Mouse (Mus musculus) intestine, embryonic 16.5 days (tissue): ENCODE data around the gene Tgif2. TPM values are rescaled to one million over a fixed set of nuclear protein-coding genes. Genes with fewer than 3 reads are reported as not detected.
"Not testable (repeated sequence)": the region's sequence is repeated elsewhere in the genome, so short reads cannot be mapped to it uniquely, and the experiment has no call there.

Experiments
- ATAC-seq: fragments of 200-750 bp; cut with Nextera tagmentation; 2 replicates; pipeline ENCODE4 v1.8.0; 2017; ENCODE audit warnings: moderate TSS enrichment, moderate library complexity
- H3K27ac ChIP-seq: fragments of 300-500 bp; sonication (generic); 2 replicates; pipeline ENCODE4 v1.5.1; 2014; ENCODE audit warnings: mild to moderate bottlenecking, low read length
- H3K27me3 ChIP-seq: fragments of 300-500 bp; sonication (generic); replicated peaks from 2 replicates; pipeline ENCODE4 v1.6.1; 2014; ENCODE audit warnings: low read length, control low read depth, mixed read lengths; ENCODE audit not compliant: control insufficient read depth, insufficient read depth
- H3K36me3 ChIP-seq: fragments of 300-500 bp; sonication (generic); 2 replicates; pipeline ENCODE4 v1.6.1; 2014; ENCODE audit warnings: low read length, control low read depth; ENCODE audit not compliant: control insufficient read depth, insufficient read depth
- H3K4me1 ChIP-seq: fragments of 300-500 bp; sonication (generic); 2 replicates; pipeline ENCODE4 v1.6.1; 2014; ENCODE audit warnings: low read length, control low read depth, mixed read lengths; ENCODE audit not compliant: control insufficient read depth, insufficient read depth
- H3K4me2 ChIP-seq: fragments of 300-500 bp; sonication (generic); 2 replicates; pipeline ENCODE4 v1.6.1; 2014; ENCODE audit warnings: low read depth, low read length, control low read depth
- H3K4me3 ChIP-seq: fragments of 300-500 bp; sonication (generic); 2 replicates; pipeline ENCODE4 v1.5.1; 2014; ENCODE audit warnings: mild to moderate bottlenecking, low read length
- H3K9ac ChIP-seq: fragments of 300-500 bp; sonication (generic); 2 replicates; pipeline ENCODE4 v1.6.1; 2014; ENCODE audit warnings: low read depth, low read length
- H3K9me3 ChIP-seq: fragments of 300-500 bp; sonication (generic); 2 replicates; pipeline ENCODE4 v1.6.1; 2016; ENCODE audit warnings: low read length, control low read depth; ENCODE audit not compliant: control insufficient read depth
- WGBS: fragments of 180-500 bp; shearing (Covaris S2); extraction: QIAGEN DNeasy Blood & Tissue Kit; methylation state at CpG from one replicate; pipeline ENCODE4 v1.1.7; 2014; 5-methylcytosine and 5-hydroxymethylcytosine counted together
- polyA plus RNA-seq: library from polyadenylated mRNA; unstranded; fragments of >200 nt; fragmentation: Nextera tagmentation; extraction: Ambion mirVana; gene quantifications from 2 replicates; pipeline ENCODE4 v1.2.1, GENCODE M21; 2015

Tgif2 gene
- polyA plus RNA-seq = 28.3 and 28.6 TPM in 2 replicates

DNA sequence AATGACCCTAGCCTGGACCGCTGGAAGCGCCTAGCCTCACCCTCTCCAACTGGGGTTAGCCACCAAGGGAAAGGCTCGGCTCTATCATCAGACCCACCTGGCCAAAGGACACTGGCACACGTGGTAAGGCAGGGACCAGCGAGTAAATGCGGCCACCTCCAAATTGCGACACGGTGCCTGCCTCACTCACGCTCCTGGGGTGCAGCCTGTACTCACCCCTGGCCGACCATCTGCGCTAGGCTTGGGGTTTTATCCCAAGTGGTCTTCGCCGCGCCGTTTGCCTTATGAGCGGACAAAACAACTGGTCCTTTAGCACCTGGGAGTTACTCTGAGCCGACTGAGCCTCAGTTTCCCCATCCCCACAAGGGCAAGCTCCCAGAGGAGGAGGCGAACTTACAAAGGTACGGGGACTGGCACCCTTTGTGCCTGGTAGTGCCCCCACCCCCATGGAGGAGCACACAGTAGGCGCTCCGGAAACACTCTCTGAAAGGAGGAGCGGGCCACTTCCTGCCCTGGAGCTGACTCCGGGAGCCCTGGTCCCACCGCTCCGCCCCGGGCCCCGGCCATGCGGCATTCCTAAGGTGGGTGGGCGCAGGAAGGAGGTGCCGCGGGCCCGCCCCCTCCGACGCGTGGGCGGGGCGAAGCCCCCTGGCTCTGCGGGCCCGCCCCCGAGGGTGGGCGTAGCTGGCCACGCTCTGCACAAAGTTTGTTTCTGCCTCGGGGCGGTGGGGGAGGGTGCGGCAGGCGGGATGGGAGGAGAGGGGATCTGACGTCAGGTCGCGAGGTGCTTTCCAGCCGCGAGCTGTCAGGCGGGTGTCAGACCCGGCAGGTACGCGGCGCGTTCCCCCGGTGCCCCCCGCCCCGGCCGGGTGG lies at the start of gene Tgif2:
Gene Tgif2, plus strand, starts transcription at position 689 of the 873 bp plus-strand sequence.
- peak within 1 kb of the TSS; percentile 94 for H3K27ac ChIP-seq
- 3% methylated on average over 60 of the region's 61 CpGs for WGBS

GRCm38 (mm10) chr2:156798516-156798915 lies 41.3 kb upstream of the Tgif2 start:
- Histone ChIP-seq H3K4me1 (no peaks in the 10 kb centered on the region), H3K9me3 (peaks cover 3% of the 10 kb centered on the region; the same call in 1 of the 2 replicates), H3K4me3 (no peak overlapping the region), H3K27ac (no peak overlapping the region), H3K4me2 (no peak overlapping the region), H3K27me3 (no peaks in the 10 kb centered on the region), H3K36me3 (no peaks in the 10 kb centered on the region), H3K9ac (no peak overlapping the region)
- 70% methylated on average over 1 of the region's 1 CpGs for WGBS
- ATAC-seq = no peak

More for the DNA sequence above, at the start of gene Tgif2:
- Histone ChIP-seq H3K9ac (peak within 1 kb of the TSS; percentile 88), H3K4me2 (peak within 1 kb of the TSS; percentile 92), H3K27me3 (no peaks in the 10 kb centered on the region), H3K4me1 (peaks cover 37% of the 10 kb centered on the region), H3K4me3 (peak within 1 kb of the TSS; percentile 80), H3K9me3 (no peaks in the 10 kb centered on the region), H3K36me3 (0 out of 2 replicates have a peak, but pooled peaks cover under 1% of the 10 kb centered on the region)
- peak; percentile 82 for ATAC-seq

DNA sequence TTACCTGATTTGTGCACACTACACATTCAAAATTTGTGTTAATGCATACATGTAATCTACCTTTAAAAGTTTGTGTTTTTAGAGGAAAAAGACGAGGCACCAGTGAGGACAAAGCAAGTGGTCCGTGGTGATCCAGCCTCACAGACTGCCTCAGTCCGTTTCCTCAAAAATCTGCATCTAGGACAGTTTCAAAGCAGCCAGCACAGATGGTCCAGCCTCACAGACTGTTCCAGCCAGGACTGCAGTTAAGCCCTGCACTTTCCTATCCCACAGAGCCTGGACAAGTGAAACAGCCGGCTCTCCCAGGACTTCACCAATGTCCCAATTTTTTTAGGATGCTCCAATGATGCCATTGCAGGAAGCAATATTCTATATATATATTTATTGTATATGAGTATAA lies 38.8 kb upstream of the Tgif2 start:
- no peaks in the 10 kb centered on the region for H3K4me1 ChIP-seq
- no peak for ATAC-seq
- H3K27me3 ChIP-seq = no peaks in the 10 kb centered on the region
- no peak overlapping the region for H3K9ac ChIP-seq
- WGBS = 74% methylated on average over 4 of the region's 4 CpGs
- H3K4me2 ChIP-seq = no peak overlapping the region
- no peaks in the 10 kb centered on the region for H3K36me3 ChIP-seq
- H3K9me3 ChIP-seq = peaks cover 3% of the 10 kb centered on the region; the same call in 1 of the 2 replicates
- no peak overlapping the region for H3K4me3 ChIP-seq
- H3K27ac ChIP-seq = no peak overlapping the region

DNA sequence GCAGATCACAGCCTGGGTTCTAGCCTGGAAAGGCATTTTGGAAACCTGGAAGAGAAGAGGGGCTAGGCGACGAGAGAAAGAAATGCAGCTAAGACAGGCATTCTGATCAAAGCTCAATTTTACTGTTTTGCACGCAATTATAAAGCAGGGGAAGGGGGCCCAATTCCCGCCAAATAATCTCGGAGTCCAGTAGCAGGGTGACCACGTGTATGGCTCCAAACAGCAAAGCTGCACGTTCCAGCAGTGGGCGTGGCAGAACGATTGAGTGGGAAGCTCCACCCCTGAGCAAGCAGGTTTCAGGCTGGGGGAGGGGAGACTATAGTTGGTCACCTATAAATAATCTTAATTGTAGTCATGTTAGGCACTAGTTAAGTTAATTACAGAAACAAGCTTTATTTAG lies 37.7 kb upstream of the Tgif2 start:
- not testable (repeated sequence) for H3K4me1 ChIP-seq, H3K36me3 ChIP-seq, H3K27me3 ChIP-seq, H3K9me3 ChIP-seq, H3K4me2 ChIP-seq, H3K27ac ChIP-seq, ATAC-seq, H3K9ac ChIP-seq, H3K4me3 ChIP-seq
- WGBS = 32% methylated on average over 9 of the region's 9 CpGs

DNA sequence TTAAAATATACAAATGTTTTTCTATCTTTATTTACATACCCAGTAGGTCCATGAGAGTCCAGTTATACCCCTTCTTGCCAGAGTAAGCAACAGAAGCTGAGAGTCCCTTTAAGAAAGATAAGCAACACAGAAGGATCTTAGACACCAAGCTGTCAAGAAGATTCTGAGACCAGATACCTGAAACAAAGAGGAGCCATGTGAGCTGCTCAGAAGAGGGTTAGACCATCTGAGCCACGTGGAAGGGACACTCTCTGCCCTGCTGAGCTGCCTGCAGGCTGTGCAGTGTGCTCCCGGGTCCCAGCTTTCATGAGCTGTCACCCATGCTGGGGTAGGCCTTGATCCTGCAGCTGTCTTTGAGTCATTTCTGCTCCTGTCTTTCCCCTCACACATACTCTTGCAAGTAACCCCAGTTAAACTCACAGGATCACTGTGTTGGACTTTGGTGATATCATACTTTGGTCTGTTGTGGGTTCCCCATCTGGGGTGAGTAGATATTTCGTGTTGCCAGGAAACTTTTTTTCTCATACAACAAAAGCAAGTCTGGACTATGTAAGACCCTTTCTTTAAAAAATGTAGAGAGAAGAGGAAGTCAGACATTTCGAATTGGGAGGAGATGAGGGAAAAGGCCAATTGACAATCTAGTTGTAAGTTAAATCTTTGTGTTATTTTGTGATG lies 36.0 kb upstream of the Tgif2 start:
- Histone ChIP-seq H3K9me3 (no peaks in the 10 kb centered on the region), H3K4me3 (no peak overlapping the region), H3K27ac (no peak overlapping the region), H3K9ac (no peak overlapping the region), H3K36me3 (no peaks in the 10 kb centered on the region), H3K27me3 (no peaks in the 10 kb centered on the region), H3K4me1 (no peaks in the 10 kb centered on the region), H3K4me2 (no peak overlapping the region)
- ATAC-seq = no peak
- WGBS = 65% methylated on average over 4 of the region's 4 CpGs

DNA sequence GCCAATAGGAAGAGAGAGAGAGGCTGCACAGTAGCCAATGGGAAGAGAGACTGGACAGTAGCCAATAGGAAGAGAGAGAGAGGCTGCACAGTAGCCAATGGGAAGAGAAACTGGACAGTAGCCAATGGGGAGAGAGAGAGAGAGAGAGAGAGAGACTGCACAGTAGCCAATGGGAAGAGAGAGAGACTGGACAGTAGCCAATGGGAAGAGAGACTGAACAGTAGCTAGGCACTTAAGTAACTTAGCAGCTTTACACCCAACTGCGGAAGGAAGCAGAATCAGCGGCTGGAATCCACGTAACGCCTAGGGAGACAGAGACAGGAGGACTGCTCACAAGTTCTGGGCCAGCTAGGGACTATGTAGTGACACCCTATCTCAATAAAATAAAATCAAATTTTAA lies 35.2 kb upstream of the Tgif2 start:
- no peak overlapping the region for H3K4me2 ChIP-seq
- H3K27me3 ChIP-seq = no peaks in the 10 kb centered on the region
- no peak overlapping the region for H3K4me3 ChIP-seq
- H3K4me1 ChIP-seq = no peaks in the 10 kb centered on the region
- ATAC-seq = no peak
- 95% methylated on average over 4 of the region's 4 CpGs for WGBS
- no peak overlapping the region for H3K27ac ChIP-seq
- H3K36me3 ChIP-seq = no peaks in the 10 kb centered on the region
- no peak overlapping the region for H3K9ac ChIP-seq
- no peaks in the 10 kb centered on the region for H3K9me3 ChIP-seq

DNA sequence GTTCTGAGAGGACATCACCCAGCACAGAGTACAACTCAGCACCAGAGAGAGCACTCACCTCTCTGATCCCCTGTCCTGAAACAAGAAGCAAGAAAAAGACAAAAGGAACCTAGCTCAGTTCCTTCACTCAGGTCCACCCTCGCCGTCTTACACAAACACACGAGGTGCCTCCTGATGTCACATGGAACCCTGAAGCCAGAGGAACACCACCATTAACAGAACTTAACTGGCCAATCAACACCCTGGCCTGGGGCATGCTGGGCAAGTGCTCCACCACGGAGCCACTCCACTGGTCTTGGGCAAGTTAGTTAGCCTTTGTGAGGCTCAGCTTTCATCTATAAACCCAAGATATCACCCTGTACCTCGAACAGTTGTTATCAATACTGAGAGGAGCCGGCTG lies 32.9 kb upstream of the Tgif2 start:
- H3K9ac ChIP-seq = no peak overlapping the region
- H3K4me3 ChIP-seq = no peak overlapping the region
- H3K4me1 ChIP-seq = no peaks in the 10 kb centered on the region
- no peaks in the 10 kb centered on the region for H3K36me3 ChIP-seq
- WGBS = 73% methylated on average over 6 of the region's 6 CpGs
- H3K4me2 ChIP-seq = no peak overlapping the region
- no peak overlapping the region for H3K27ac ChIP-seq
- no peak for ATAC-seq
- H3K9me3 ChIP-seq = no peaks in the 10 kb centered on the region
- H3K27me3 ChIP-seq = no peaks in the 10 kb centered on the region

DNA sequence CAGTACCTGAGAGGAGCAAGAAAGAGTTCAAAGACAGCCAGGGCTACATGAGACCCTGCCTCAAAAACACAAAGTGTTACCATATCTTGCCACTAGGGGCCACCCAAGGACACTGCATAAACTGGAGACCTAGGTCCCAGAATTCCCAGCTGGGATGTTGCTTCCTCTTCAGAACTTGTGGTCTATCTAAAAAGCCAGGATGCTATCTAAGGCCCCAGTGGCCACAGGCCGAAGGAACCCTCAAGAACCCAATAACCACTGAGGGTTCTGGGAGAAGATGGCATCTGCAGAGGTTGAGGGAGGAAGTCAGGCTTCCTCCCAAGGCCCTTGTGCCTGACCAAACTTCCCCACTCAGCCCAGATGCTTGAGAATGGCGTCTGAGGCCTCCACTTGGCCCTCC lies 30.2 kb upstream of the Tgif2 start:
- Histone ChIP-seq H3K27ac (no peak overlapping the region), H3K9ac (no peak overlapping the region), H3K27me3 (no peaks in the 10 kb centered on the region), H3K4me3 (no peak overlapping the region), H3K9me3 (no peaks in the 10 kb centered on the region), H3K4me2 (no peak overlapping the region), H3K36me3 (no peaks in the 10 kb centered on the region), H3K4me1 (peaks cover 4% of the 10 kb centered on the region)
- ATAC-seq = no peak
- 47% methylated on average over 2 of the region's 2 CpGs for WGBS

DNA sequence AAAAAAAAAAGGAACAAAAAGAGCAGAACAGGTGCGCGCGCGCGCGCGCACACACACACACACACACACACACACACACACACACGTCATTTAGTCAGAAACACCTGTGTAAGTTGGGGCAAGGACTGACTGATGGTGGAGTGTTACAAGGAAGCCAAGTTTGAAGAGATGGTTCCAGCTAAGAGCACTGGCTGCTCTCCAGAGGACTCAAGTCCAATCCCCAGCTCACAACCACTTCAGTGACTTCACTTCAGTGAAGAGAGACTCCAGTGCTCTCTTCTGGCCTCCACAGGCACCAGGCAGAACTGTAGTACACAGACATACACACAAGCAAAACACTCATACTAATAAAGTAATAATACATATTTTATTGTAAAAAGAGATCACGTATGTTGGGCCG lies 29.1 kb upstream of the Tgif2 start:
- H3K4me2 ChIP-seq = no peak overlapping the region
- no peak for ATAC-seq
- no peaks in the 10 kb centered on the region for H3K9me3 ChIP-seq
- H3K36me3 ChIP-seq = no peaks in the 10 kb centered on the region
- WGBS = 95% methylated on average over 10 of the region's 10 CpGs
- H3K9ac ChIP-seq = no peak overlapping the region
- H3K4me1 ChIP-seq = peaks cover 13% of the 10 kb centered on the region
- no peaks in the 10 kb centered on the region for H3K27me3 ChIP-seq
- no peak overlapping the region for H3K4me3 ChIP-seq
- H3K27ac ChIP-seq = no peak overlapping the region
